Mouse (Mus musculus) urinary bladder, postnatal 10 days (tissue): ENCODE data around the gene Ninj1.

ENCODE experiments used
- DNase-seq: peaks from one replicate; pipeline ENCODE4 v3.0.0; 2022; ENCODE audit warnings: low spot score

Gene Ninj1

GRCm38 (mm10) chr13:49196211-49196610 is 8.9 kb downstream of the Ninj1 start:
- DNase-seq, result no peak

GRCm38 (mm10) chr13:49196766-49197165 is 9.5 kb downstream of the Ninj1 start:
- no peak for DNase-seq

- DNase-seq, result no peak
Measured at GRCm38 (mm10) chr13:49198734-49199133, 11.4 kb downstream of the Ninj1 start.

- no peak for DNase-seq
Measured at GRCm38 (mm10) chr13:49199891-49200290, 12.6 kb downstream of the Ninj1 start.

- DNase-seq, result no peak
Measured at GRCm38 (mm10) chr13:49200688-49201087, 13.4 kb downstream of the Ninj1 start.

- no peak for DNase-seq
Measured at GRCm38 (mm10) chr13:49202556-49202955, 15.3 kb downstream of the Ninj1 start.

- no peak for DNase-seq
Measured at GRCm38 (mm10) chr13:49205381-49205998, 18.2 kb downstream of the Ninj1 start.

GRCm38 (mm10) chr13:49206341-49206740 is 19.1 kb downstream of the Ninj1 start:
- DNase-seq, result no peak

GRCm38 (mm10) chr13:49209306-49209705 is 22.0 kb downstream of the Ninj1 start:
- no peak for DNase-seq

- no peak for DNase-seq
Measured at GRCm38 (mm10) chr13:49212711-49213500, 25.6 kb downstream of the Ninj1 start.

- DNase-seq, result no peak
Measured at GRCm38 (mm10) chr13:49213531-49213932, 26.2 kb downstream of the Ninj1 start.

GRCm38 (mm10) chr13:49214454-49214853 is 27.2 kb downstream of the Ninj1 start:
- DNase-seq, result no peak

- DNase-seq, result no peak
Measured at GRCm38 (mm10) chr13:49215128-49215503, 27.8 kb downstream of the Ninj1 start.

- DNase-seq, result peak; percentile 90
Measured at GRCm38 (mm10) chr13:49215504-49216219, 28.4 kb downstream of the Ninj1 start, which contains the start of gene Card19. Card19 (minus strand) TSS chr13:49216037.

GRCm38 (mm10) chr13:49216220-49216552 is 28.9 kb downstream of the Ninj1 start:
- no peak for DNase-seq

- DNase-seq, result no peak
Measured at GRCm38 (mm10) chr13:49216808-49217561, 29.7 kb downstream of the Ninj1 start.

GRCm38 (mm10) chr13:49218651-49219050 is 31.4 kb downstream of the Ninj1 start:
- DNase-seq, result no peak

GRCm38 (mm10) chr13:49219367-49219766 is 32.1 kb downstream of the Ninj1 start:
- no peak for DNase-seq

GRCm38 (mm10) chr13:49220912-49221311 is 33.6 kb downstream of the Ninj1 start:
- no peak for DNase-seq

- no peak for DNase-seq
Measured at GRCm38 (mm10) chr13:49224314-49224713, 37.0 kb downstream of the Ninj1 start.

- DNase-seq, result no peak
Measured at GRCm38 (mm10) chr13:49224729-49225128, 37.4 kb downstream of the Ninj1 start.

- DNase-seq, result no peak
Measured at GRCm38 (mm10) chr13:49225159-49225558, 37.9 kb downstream of the Ninj1 start.
